Mouse (Mus musculus) small intestine, adult 2 months (tissue): ENCODE measurements around the gene Gm20388.

ENCODE experiments used
- CTCF ChIP-seq: fragments of 200-500 bp; IDR thresholded peaks from 2 replicates; pipeline ENCODE4 v1.5.1; 2012; ENCODE audit warnings: low read depth, mild to moderate bottlenecking, control low read depth, inconsistent platforms, low read length, moderate library complexity, mixed read lengths; ENCODE audit not compliant: insufficient replicate concordance, insufficient read length; ENCODE audit errors: extremely low read depth
- POLR2A ChIP-seq: fragments of 200-500 bp; IDR thresholded peaks from 2 replicates; pipeline ENCODE4 v1.6.1; 2012; ENCODE audit warnings: low read depth, mild to moderate bottlenecking, control low read depth, inconsistent platforms, low read length, moderate library complexity

DNA sequence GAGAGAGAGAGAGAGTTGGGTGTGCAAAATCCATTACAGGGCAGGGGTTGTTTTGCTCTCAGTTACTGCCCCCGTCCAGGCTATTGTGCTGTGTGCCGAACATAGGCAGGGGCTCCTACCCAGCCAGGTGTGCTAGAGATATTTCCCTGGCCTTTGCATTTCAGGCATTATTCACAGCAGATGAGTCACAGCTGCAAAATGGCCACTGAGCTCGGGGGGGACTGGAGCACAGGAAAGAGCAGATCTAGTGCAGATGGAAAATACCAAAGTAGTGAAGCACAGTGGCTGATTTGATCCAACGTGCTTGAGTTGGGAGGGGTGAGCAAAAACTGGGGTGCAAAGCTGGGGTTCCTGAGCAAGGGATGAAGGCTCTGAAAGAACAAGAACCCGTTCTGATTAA, 210.3 kb downstream of the Gm20388 start:
- TF ChIP-seq CTCF (no peak), POLR2A (no peak)
